Mouse (Mus musculus) neural tube, embryonic 15.5 days (tissue): ENCODE data around the gene Fancc. TPM values are rescaled to one million over a fixed set of nuclear protein-coding genes. Genes with fewer than 3 reads are reported as not detected.

Experiments used
- ATAC-seq: fragments of 200-750 bp; cut with Nextera tagmentation; 2 replicates; pipeline ENCODE4 v1.8.0; 2017; ENCODE audit warnings: mild to moderate bottlenecking, moderate TSS enrichment, moderate library complexity; ENCODE audit not compliant: low FRiP score
- H3K27ac ChIP-seq: fragments of 300-500 bp; sonication (generic); replicated peaks from 2 replicates; pipeline ENCODE4 v1.5.1; 2015; ENCODE audit warnings: mild to moderate bottlenecking, inconsistent platforms
- H3K27me3 ChIP-seq: fragments of 300-500 bp; sonication (generic); replicated peaks from 2 replicates; pipeline ENCODE4 v1.6.1; 2015; ENCODE audit warnings: inconsistent platforms
- H3K36me3 ChIP-seq: fragments of 300-500 bp; sonication (generic); 2 replicates; pipeline ENCODE4 v1.6.1; 2015; ENCODE audit warnings: inconsistent platforms
- H3K4me1 ChIP-seq: fragments of 300-500 bp; sonication (generic); 2 replicates; pipeline ENCODE4 v1.6.1; 2015; ENCODE audit warnings: inconsistent platforms
- H3K4me2 ChIP-seq: fragments of 300-500 bp; sonication (generic); 2 replicates; pipeline ENCODE4 v1.6.1; 2015; ENCODE audit warnings: inconsistent platforms, mild to moderate bottlenecking, moderate library complexity
- H3K4me3 ChIP-seq: fragments of 300-500 bp; sonication (generic); replicated peaks from 2 replicates; pipeline ENCODE4 v1.5.1; 2015; ENCODE audit warnings: mild to moderate bottlenecking, inconsistent platforms
- H3K9ac ChIP-seq: fragments of 300-500 bp; sonication (generic); replicated peaks from 2 replicates; pipeline ENCODE4 v1.6.1; 2015; ENCODE audit warnings: mild to moderate bottlenecking, inconsistent platforms
- H3K9me3 ChIP-seq: fragments of 300-500 bp; sonication (generic); replicated peaks from 2 replicates; pipeline ENCODE4 v1.6.1; 2016; ENCODE audit warnings: inconsistent platforms
- WGBS: fragments of 180-500 bp; shearing (Covaris S2); methylation state at CpG from one replicate; pipeline ENCODE4 v1.1.7; 2015; ENCODE audit warnings: mixed read lengths; 5-methylcytosine and 5-hydroxymethylcytosine counted together
- polyA plus RNA-seq: library from polyadenylated mRNA; unstranded; fragments of >200 nt; fragmentation: Nextera tagmentation; extraction: Ambion mirVana; gene quantifications from 2 replicates; pipeline ENCODE4 v1.2.1, GENCODE M21; 2015

Fancc gene
- polyA plus RNA-seq, 1 experiment from 2014 or later: 12.8 TPM

DNA sequence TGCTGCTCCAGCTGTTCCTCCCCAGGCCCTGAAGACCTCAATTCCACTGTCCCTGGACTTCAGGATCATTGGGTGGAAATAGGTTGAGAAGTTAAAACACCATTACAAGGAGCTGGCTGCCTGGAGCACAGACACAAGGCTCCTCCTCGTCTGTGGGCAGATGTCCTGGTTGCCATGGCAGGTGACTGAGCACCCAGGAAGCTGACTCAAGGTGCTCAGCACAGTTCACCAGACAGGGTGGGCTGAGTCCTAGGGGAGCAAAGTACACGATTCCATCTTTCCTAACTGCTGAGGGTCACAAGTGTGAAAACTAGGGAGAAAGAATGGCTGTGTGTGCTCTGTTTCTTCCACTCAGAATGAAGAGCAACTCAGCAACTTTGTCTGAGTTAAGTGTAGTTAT, 185.9 kb downstream of the Fancc start:
- Histone ChIP-seq H3K27ac (no peak overlapping the region), H3K36me3 (0 out of 2 replicates have a peak, but pooled peaks cover 2% of the 10 kb centered on the region), H3K27me3 (no peaks in the 10 kb centered on the region), H3K4me1 (peaks cover 6% of the 10 kb centered on the region; the same call in 1 of the 2 replicates), H3K4me2 (no peak overlapping the region), H3K9ac (no peak overlapping the region), H3K4me3 (no peak overlapping the region), H3K9me3 (no peaks in the 10 kb centered on the region)
- no peak for ATAC-seq
- WGBS: 56% methylated on average over 2 of the region's 2 CpGs

DNA sequence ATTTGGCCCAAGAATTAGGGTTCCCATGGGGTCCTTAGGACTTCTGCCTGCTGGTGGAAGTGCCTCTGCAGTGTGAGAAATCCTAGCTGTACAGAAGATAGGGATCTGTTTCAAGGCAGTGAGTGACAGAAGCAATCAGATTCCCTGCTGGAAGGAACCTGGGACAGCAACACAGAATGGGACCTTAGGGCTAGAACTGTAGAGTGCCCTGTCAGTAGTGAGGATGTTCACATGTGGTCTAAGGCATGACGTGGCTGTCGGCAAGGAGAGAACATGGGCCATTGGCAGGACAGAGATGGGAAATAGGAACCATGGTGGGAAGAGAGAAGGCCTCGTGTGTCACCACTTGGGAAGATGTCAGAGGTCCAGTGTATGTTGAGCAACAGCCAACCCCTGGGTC, 187.5 kb downstream of the Fancc start:
- Histone ChIP-seq H3K4me3 (no peak overlapping the region), H3K27ac (no peak overlapping the region), H3K4me2 (no peak overlapping the region), H3K9ac (no peak overlapping the region), H3K27me3 (no peaks in the 10 kb centered on the region), H3K9me3 (no peaks in the 10 kb centered on the region), H3K36me3 (0 out of 2 replicates have a peak, but pooled peaks cover 2% of the 10 kb centered on the region), H3K4me1 (peaks cover 21% of the 10 kb centered on the region)
- 79% methylated on average over 3 of the region's 3 CpGs for WGBS
- ATAC-seq: no peak

DNA sequence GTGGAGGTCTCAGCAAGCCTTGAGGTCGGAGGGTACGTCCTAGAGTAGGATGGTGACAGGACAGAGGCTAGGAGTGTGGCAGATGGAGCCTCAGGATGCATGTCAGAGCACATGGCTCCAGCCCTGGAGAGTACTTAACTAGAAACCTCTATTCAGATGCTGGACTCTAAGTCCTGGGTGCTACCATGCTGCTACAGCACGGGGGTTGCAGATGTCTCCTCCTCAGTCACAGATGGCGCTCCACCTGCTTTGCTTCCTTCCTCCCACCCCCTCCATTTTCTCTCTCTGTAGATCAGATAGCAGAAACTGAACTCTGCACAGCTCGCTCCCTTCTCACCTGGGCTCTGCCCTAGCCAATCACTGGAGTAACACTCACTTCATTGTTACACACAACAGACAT, 190.3 kb downstream of the Fancc start:
- H3K4me3 ChIP-seq: no peak overlapping the region
- H3K9me3 ChIP-seq: no peaks in the 10 kb centered on the region
- H3K36me3 ChIP-seq: 0 out of 2 replicates have a peak, but pooled peaks cover under 1% of the 10 kb centered on the region
- no peaks in the 10 kb centered on the region for H3K27me3 ChIP-seq
- no peak overlapping the region for H3K9ac ChIP-seq
- 76% methylated on average over 5 of the region's 5 CpGs for WGBS
- H3K4me2 ChIP-seq: no peak overlapping the region
- H3K27ac ChIP-seq: no peak overlapping the region
- H3K4me1 ChIP-seq: peaks cover 22% of the 10 kb centered on the region
- ATAC-seq: no peak

GRCm38 (mm10) chr13:63305160-63306011, 191.7 kb downstream of the Fancc start:
- Histone ChIP-seq H3K4me3 (no peak overlapping the region), H3K4me2 (no peak overlapping the region), H3K36me3 (peaks cover 10% of the 10 kb centered on the region; the same call in 1 of the 2 replicates), H3K9ac (no peak overlapping the region), H3K27me3 (no peaks in the 10 kb centered on the region), H3K9me3 (no peaks in the 10 kb centered on the region), H3K4me1 (peaks cover 31% of the 10 kb centered on the region), H3K27ac (peak overlapping the region; percentile 77)
- WGBS: 14% methylated on average over 16 of the region's 16 CpGs
- ATAC-seq: peak; percentile 71

- peak; percentile 13; the same call in 1 of the 2 replicates for ATAC-seq
- Histone ChIP-seq H3K4me3 (no peak overlapping the region), H3K9ac (no peak overlapping the region), H3K4me2 (no peak overlapping the region), H3K36me3 (peaks cover 10% of the 10 kb centered on the region; the same call in 1 of the 2 replicates), H3K27ac (peak overlapping the region; percentile 57), H3K27me3 (no peaks in the 10 kb centered on the region), H3K9me3 (no peaks in the 10 kb centered on the region), H3K4me1 (peaks cover 31% of the 10 kb centered on the region)
- WGBS: 21% methylated on average over 3 of the region's 3 CpGs
Measured at GRCm38 (mm10) chr13:63304799-63305159, 192.3 kb downstream of the Fancc start.

DNA sequence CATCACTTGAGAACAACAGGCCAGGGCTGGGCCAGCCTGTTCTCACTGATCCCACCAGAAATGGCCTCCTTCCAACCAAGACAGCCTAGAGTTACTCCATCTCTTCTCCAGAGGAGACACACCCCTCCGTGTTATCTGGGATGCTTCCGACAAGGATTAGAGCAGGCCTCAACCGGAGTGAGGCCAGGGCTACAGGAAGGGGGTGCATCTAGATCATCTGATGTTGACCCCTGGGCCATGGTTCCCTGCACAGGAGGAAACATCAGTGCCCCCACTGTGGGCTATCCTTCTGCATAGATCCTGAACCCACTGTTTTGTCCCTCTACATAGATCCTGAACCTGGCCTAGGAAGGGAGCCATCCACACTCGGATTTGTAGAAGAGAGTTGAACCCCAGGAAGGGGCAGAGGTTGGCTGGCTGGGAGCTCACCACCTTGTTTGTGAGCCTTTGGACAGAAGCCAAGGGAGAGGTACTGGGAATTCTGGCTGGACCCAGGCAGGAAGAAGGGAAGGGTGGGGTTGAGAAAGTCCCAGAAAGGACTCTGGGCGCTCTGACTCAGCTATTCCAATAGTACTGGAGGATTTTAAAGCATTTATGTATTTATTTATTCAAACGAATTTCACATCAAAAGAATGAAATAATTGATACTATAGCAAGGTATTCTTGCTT, 192.8 kb downstream of the Fancc start:
- 0 out of 2 replicates have a peak overlapping the region, but pooled peaks have one; percentile 57 for H3K27ac ChIP-seq
- no peak for ATAC-seq
- no peaks in the 10 kb centered on the region for H3K9me3 ChIP-seq
- no peak overlapping the region for H3K4me2 ChIP-seq
- WGBS: 65% methylated on average over 6 of the region's 6 CpGs
- peaks cover 10% of the 10 kb centered on the region for H3K36me3 ChIP-seq
- no peak overlapping the region for H3K4me3 ChIP-seq
- peaks cover 31% of the 10 kb centered on the region for H3K4me1 ChIP-seq
- H3K9ac ChIP-seq: no peak overlapping the region
- H3K27me3 ChIP-seq: no peaks in the 10 kb centered on the region

GRCm38 (mm10) chr13:63302381-63302780, 194.7 kb downstream of the Fancc start:
- H3K36me3 ChIP-seq: peaks cover 25% of the 10 kb centered on the region
- ATAC-seq: no peak
- H3K9me3 ChIP-seq: no peaks in the 10 kb centered on the region
- H3K27ac ChIP-seq: no peak overlapping the region
- WGBS: 79% methylated on average over 5 of the region's 5 CpGs
- no peak overlapping the region for H3K9ac ChIP-seq
- no peak overlapping the region for H3K4me3 ChIP-seq
- H3K27me3 ChIP-seq: no peaks in the 10 kb centered on the region
- peaks cover 31% of the 10 kb centered on the region for H3K4me1 ChIP-seq
- H3K4me2 ChIP-seq: no peak overlapping the region

DNA sequence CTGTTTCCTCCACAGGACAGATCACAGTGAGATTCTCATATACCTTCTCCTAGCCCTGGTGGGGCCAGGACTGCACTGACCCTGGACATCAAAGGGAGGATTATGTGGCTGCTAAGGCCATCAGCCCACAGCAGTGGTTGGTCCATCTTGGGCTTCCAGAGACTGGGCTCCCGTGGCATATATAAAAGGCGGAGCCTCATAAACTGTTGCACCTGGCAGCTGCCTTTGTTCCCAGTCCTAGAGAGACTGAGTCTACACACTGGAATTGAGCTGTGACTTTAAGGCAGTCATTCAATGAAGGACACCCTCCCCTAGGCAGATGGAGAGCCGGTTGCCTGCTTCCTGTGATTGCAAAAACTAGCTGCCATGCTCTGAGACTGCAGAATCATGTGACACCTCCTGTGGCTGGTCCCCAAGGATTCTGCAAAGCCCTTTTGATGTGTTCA, 195.3 kb downstream of the Fancc start:
- no peak overlapping the region for H3K9ac ChIP-seq
- no peaks in the 10 kb centered on the region for H3K27me3 ChIP-seq
- ATAC-seq: no peak
- H3K9me3 ChIP-seq: no peaks in the 10 kb centered on the region
- H3K4me1 ChIP-seq: peaks cover 31% of the 10 kb centered on the region
- H3K4me2 ChIP-seq: no peak overlapping the region
- H3K27ac ChIP-seq: 0 out of 2 replicates have a peak overlapping the region, but pooled peaks have one; percentile 33
- peaks cover 25% of the 10 kb centered on the region for H3K36me3 ChIP-seq
- WGBS: 16% methylated on average over 3 of the region's 3 CpGs
- no peak overlapping the region for H3K4me3 ChIP-seq

DNA sequence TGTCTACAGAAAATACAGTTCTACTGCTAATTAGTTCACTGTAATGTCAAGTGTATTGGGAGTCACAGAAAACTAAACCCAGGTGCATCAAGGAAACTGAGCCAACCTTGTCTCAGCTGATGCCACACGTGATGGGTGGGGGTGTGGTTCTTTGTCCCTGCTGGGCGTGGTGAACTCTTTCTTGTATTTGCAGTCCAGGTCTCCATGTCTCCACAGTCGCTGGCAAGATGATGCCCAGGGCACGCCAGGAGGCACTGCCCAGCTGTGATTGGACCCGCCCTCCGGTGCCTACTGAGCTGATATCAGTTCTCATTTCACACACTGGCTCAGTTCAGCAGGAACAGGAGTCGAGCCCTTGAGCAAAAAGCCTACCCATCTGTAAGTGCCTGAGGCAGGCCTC, 196.1 kb downstream of the Fancc start:
- H3K4me1 ChIP-seq: peaks cover 29% of the 10 kb centered on the region
- H3K36me3 ChIP-seq: peaks cover 25% of the 10 kb centered on the region
- WGBS: 69% methylated on average over 7 of the region's 7 CpGs
- H3K27me3 ChIP-seq: no peaks in the 10 kb centered on the region
- no peak overlapping the region for H3K27ac ChIP-seq
- H3K4me2 ChIP-seq: no peak overlapping the region
- ATAC-seq: no peak
- H3K9ac ChIP-seq: no peak overlapping the region
- H3K9me3 ChIP-seq: no peaks in the 10 kb centered on the region
- no peak overlapping the region for H3K4me3 ChIP-seq

GRCm38 (mm10) chr13:63298931-63299330, 198.1 kb downstream of the Fancc start:
- ATAC-seq: no peak
- Histone ChIP-seq H3K27ac (no peak overlapping the region), H3K36me3 (peaks cover 25% of the 10 kb centered on the region), H3K4me1 (peaks cover 21% of the 10 kb centered on the region), H3K9ac (no peak overlapping the region), H3K27me3 (no peaks in the 10 kb centered on the region), H3K4me2 (no peak overlapping the region), H3K9me3 (no peaks in the 10 kb centered on the region), H3K4me3 (no peak overlapping the region)
- 92% methylated on average over 5 of the region's 5 CpGs for WGBS

- H3K4me3 ChIP-seq: no peak overlapping the region
Measured at GRCm38 (mm10) chr13:63297933-63298332, 199.1 kb downstream of the Fancc start.

DNA sequence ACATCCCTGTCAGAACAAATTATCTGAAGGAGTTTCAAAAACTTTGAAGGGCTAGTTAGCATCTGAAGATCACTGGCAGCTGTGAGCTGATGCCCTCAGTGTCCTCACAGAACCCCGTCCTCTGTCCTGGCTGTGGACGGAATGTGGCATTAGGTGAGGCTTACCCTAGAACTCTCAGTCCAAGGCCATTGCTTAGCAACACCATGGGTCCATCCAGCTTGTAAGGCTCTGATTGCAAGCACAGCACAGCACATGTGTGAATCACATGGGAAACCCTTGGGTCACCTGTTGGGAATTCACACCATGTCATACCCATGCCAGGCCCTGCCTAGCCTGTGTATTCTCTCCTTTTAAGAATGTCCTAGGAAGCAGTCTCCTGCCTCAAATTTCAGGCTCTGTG, 200.1 kb downstream of the Fancc start:
- Histone ChIP-seq H3K27me3 (no peaks in the 10 kb centered on the region), H3K4me2 (no peak overlapping the region), H3K9me3 (no peaks in the 10 kb centered on the region), H3K4me3 (no peak overlapping the region), H3K36me3 (peaks cover 25% of the 10 kb centered on the region), H3K4me1 (peaks cover 26% of the 10 kb centered on the region), H3K27ac (no peak overlapping the region), H3K9ac (no peak overlapping the region)
- WGBS: 88% methylated on average over 2 of the region's 2 CpGs
- no peak for ATAC-seq

More at GRCm38 (mm10) chr13:63297933-63298332, 199.1 kb downstream of the Fancc start:
- Histone ChIP-seq H3K9me3 (no peaks in the 10 kb centered on the region), H3K36me3 (peaks cover 25% of the 10 kb centered on the region), H3K27me3 (no peaks in the 10 kb centered on the region), H3K27ac (0 out of 2 replicates have a peak overlapping the region, but pooled peaks have one; percentile 18), H3K4me1 (peaks cover 26% of the 10 kb centered on the region), H3K4me2 (no peak overlapping the region), H3K9ac (no peak overlapping the region)
- ATAC-seq: no peak
- 74% methylated on average over 3 of the region's 3 CpGs for WGBS
